Mouse (Mus musculus) retina, postnatal 7 days (tissue): ENCODE results near the gene Atp5c1.

Source experiments
- DNase-seq: peaks from one replicate; pipeline ENCODE4 v3.0.0-alpha.2; 2012; ENCODE audit warnings: low read depth, low spot score

Atp5c1 gene

DNA sequence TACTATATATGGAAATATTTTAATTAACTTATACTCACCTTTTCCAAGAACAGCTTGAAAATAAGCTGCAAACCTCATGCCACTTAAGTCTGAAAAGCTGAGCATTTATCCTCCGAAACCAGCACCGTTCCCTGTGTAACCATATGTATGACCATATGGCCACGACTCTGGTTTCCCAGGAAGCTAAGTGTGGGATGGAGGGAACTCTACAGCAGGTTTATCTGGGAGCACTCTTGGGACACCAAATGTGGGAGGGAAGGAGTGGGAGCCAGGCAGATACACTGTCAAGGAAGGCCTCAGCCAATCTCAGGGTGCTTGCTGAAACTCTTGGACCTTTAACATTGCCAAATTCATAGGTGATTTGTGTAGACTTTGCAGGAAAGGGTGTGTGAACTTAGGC is 29.4 kb downstream of the Atp5c1 start:
- no peak for DNase-seq

DNA sequence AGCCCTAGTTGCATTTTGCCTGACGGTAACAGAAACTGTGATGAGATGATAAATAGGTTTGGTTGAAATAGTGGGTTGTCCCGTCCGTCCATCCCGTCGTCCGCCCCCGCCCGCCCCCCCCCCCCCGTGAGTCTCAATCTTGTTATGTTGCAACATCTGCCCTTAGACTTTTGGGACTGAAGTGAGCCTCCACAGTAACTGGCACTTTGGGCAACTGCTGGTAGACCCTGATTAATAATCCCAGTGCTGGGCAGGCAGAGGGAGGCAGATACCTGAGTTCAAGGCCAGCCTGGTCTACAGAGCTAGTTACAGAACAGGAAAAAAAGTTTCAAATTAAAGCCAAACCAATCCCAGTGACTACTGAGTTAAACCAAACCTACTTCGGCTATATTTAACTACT is 30.9 kb downstream of the Atp5c1 start:
- no peak for DNase-seq

DNA sequence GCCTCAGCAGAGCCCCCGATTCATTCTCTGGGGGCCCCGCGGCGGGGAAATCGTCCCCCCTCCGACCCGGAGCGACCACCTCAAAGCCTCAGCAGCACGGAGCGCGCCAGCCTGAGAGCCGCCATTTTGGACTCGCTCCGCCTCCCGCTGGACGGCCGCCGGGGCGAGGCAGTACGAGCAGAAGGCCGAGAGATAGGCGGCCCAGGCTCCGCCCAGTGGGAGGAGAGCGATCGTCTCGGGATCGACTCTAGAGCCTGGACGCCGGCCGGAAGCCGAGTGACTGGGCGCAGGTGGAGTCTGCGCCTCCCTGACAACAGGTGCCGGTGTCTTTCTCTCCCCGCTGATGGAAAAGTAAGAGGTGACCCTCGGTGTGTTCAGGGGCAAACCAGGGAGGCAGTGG is 31.8 kb downstream of the Atp5c1 start, which contains the start of gene Taf3:
Gene Taf3 (minus strand): TSS at position 136 of the 400 bp plus-strand sequence.
- DNase-seq, result peak; percentile 81

DNA sequence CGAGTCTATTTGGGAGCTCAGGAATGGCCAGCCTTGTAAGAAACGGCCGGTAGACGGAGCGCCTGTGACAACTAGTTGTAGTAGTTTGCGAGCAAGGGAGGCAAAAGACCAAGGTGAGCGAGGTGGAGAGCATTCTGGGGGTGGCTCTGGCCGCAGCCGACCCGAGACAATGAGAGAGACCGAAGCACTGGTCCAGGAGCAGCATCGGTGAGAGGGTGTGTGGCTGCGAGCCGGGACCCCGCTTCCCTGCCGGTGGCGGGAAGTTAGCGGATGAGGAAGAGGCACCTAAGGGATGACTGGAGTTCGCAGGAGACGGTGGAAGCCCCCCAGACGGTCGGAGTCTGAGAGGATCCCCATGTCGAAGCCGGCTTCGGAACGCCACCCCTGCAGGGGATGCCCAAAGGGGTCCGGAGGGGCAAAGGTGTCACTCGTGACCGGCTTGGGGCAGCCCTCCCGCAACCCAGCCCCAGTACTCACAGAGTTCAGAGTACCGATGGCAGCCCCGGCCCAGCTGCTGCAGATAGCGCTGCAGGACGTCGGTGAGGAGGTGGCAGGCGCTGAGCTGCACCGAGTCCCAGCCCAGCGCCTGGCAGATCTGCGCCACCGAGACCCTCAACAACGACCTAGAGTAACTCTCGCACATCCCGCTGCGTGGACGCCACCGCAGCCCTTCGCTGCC is 32.4 kb downstream of the Atp5c1 start:
- no peak for DNase-seq

DNA sequence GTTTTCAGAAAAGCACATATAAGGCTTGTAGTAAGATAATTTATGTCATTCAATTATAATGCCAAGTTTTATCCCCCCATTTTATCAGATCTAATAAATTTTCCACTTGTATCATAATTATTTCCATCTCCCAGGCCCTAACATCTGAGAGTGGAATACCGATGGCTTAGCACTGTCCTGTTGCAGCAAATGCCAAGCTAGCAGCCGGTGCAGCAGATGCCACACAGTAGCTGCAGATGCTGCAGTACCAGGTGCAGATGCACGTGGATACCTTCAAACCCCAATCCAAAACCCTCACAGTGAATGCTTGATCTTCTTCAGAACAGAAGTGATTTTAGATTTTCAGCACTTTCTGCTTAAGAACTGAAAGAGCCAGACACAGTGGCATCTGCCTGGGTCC is 45.3 kb downstream of the Atp5c1 start:
- DNase-seq, result no peak

DNA sequence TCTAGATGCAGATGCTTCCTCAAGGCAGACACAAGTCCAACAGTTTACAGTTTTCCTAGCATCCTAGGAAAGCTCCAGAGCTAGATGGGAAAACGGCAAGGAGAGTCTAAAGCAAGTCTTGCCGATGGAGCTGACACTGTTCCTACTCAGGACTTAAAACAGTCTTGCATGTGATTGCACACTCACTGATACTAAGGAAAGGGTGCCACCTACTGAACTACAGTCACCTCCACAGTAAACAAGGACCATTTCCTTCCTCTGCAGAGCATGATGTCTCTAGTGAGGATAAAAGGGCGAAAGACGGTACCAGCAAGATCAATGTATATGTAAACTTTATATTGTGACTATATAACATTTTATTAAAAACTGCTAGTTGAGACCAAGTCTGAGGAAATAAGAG is 46.6 kb downstream of the Atp5c1 start:
- no peak for DNase-seq

DNA sequence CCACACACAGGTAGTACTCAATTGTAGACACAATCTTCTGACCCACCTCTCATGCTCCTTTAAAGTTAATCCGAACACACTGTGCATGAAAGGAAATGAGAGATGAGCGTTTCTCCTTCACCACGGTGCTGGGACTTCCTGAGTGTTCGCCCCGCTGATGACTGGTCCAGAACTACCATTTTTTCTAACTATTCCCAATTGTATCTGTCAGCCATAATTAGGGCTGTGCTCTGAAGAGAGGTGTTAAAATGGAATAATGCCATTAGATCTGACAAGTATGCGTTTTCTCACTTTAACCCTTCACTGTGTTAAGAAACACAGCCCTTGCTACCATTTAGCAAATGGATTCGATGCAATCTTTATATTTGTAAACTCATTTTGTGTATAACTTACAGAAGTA is 50.6 kb downstream of the Atp5c1 start:
- DNase-seq, result no peak

DNA sequence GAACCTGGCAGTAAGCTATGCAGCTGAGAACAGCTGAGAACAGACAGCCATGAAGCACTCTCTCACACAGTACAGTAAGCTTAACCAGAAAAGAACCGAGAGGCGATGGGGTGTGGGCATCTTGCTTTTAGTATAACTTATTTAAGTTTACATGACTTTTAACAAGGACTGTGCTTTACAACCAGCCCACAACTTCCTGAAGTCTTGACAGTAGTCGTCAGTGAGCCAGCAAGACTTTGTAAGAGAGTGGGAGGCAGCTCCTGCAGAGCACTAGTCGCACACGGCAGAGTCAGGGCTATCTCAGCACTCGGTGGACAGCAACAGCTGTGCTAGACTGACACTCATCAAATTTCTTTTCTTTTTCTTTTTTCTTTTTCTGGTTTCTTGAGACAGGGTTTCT is 56.0 kb downstream of the Atp5c1 start:
- no peak for DNase-seq

DNA sequence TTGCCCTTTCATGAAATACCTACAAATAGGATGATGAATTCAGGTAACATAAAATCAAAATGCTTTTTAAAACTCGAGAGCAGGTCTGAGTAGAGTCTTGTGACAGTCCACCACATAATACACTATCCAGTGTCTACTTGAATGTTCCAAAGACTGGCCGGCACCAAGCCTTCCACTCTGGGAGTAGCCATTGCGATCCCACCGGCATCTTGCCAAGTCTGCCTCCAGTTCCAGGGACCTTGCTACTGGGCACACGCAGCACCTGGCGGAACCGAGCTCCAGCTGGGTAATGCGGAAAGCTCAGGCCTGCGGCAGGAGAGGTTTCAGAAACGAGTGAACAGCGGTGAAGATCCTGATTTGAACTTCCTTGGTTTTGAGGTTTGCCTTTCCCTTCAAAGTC is 59.0 kb downstream of the Atp5c1 start:
- DNase-seq, result no peak

DNA sequence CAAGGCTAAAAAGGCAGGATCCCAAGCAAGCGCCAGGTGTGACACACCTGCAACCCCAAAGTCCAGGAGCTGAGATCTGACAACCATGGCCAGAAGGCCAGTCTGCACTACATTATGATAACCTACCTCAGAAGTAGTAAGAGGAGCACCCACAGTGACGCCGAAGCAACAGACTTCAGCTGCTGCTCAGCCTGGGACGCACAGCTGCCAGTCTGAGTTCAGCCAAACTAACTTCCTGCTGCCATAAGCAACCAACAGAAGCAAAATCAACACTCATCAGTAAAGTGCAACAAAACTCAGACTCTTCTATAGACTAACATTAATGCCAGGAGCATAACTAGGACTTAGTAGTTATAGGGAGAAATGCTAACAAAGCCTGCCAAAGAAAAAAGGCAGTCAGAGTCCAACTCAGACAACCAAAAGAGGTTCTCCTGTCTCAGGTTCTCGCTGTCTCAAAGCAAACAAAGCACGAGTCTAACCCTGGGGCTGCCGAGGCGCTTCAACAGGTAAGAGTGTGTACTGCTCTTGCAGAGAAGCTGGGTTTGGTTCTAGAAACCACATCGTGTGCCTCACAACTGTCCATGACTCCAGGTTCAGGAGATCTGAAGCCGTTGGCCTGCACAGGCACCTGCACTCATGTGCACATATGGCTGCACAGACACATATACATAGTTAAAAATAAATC is 65.2 kb downstream of the Atp5c1 start:
- no peak for DNase-seq

DNA sequence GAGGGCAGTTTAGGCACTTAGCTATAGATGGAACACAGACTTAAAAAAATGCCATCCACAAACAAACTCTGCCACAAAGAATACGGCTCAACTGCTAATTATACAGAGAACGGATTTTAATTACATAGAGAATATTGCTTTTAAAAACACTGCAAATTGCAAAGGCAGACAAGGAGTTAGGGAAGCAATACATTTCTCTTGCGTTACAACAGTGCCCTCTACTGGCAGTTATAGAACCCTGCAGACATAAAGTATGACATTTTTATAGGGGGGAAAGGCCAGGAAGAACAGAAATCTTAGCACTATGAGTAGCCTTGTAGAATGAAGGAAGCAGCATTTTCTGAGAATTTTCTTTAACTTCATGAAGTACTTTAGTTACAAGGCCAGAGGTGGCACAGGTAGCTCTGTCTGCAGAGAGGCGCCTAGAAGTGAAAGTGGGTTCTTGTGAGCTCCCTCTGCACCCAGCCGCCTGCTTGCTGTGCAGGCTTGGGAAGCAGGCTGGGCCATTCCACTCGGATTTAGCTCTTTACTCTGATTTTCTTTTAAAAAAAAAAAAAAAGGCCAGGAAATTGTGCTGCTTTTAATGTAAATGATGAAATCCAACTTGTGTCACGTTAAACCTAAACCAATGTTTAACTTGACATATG is 69.9 kb downstream of the Atp5c1 start:
- DNase-seq, result peak; percentile 59

DNA sequence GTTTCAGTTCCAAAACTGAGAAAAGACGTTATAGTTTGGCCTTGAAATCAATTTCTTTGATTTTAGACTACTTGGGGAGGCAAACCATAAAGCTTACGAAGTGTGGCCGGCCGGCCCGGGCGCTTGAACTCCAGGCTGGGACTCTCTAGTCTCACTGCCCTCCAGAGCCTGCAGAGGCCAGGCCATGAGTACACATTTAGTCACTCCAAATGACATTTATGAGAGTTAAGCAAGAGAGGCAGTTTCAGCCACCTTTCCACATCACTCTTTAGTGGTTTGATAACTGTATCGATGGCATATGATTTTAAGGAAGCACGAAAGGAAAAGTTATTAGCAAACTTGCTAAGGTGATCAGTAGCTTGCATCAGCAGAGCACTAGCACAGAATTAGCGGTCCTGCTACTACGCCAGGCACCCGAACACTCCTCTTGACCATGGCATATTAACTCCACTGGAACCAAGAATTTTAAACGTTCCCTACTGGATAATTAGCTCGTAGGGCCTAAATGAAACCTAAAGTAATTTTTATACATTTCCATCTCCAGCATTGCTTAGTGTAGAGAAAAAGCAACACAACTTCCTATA is 70.5 kb downstream of the Atp5c1 start:
- no peak for DNase-seq

DNA sequence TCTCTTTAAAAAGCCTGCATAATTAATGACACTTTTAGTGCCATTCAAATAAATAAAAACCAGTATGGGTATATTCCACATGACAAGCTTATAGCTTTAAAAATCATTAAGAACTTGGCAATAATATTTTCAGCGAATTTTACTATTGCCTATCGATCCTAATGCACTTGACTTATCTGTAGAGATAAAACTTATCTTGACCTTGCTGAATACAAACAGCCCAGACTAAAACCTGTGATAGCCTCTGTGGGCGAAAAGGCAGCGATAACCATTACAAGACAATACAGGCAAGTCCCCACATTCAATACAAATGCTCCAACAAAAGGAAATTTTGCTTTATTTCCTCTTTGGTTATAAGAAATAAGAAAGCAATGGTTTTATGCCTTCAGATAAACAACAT is 71.7 kb downstream of the Atp5c1 start:
- DNase-seq, result no peak
